Mouse (Mus musculus) forebrain, embryonic 16.5 days (tissue): Measurements from ENCODE around the gene Gm12355. TPM values are rescaled to one million over a fixed set of nuclear protein-coding genes. Genes with fewer than 3 reads are reported as not detected.
"Not testable (repeated sequence)": the region's sequence is repeated elsewhere in the genome, so short reads cannot be mapped to it uniquely, and the experiment has no call there.

Source experiments
- ATAC-seq: fragments of 200-750 bp; cut with Nextera tagmentation; 2 replicates; pipeline ENCODE4 v1.8.0; 2017; ENCODE audit warnings: mild to moderate bottlenecking, moderate library complexity
- H3K27ac ChIP-seq: fragments of 300-500 bp; sonication (generic); 2 replicates; pipeline ENCODE4 v1.5.1; 2014; ENCODE audit warnings: low read length, control low read depth
- H3K27me3 ChIP-seq: fragments of 300-500 bp; sonication (generic); replicated peaks from 2 replicates; pipeline ENCODE4 v1.6.1; 2014; ENCODE audit warnings: low read length; ENCODE audit not compliant: control insufficient read depth, insufficient read depth
- H3K36me3 ChIP-seq: fragments of 300-500 bp; sonication (generic); 2 replicates; pipeline ENCODE4 v1.6.1; 2014; ENCODE audit not compliant: control insufficient read depth, insufficient read depth
- H3K4me1 ChIP-seq: fragments of 300-500 bp; sonication (generic); replicated peaks from 2 replicates; pipeline ENCODE4 v1.6.1; 2014; ENCODE audit warnings: low read length; ENCODE audit not compliant: control insufficient read depth, insufficient read depth
- H3K4me2 ChIP-seq: fragments of 300-500 bp; sonication (generic); 2 replicates; pipeline ENCODE4 v1.6.1; 2014; ENCODE audit warnings: mild to moderate bottlenecking, low read length, control low read depth
- H3K4me3 ChIP-seq: fragments of 300-500 bp; sonication (generic); replicated peaks from 2 replicates; pipeline ENCODE4 v1.5.1; 2014; ENCODE audit warnings: mild to moderate bottlenecking, low read length, control low read depth
- H3K9ac ChIP-seq: fragments of 300-500 bp; sonication (generic); replicated peaks from 2 replicates; pipeline ENCODE4 v1.6.1; 2014; ENCODE audit warnings: low read depth, low read length, control low read depth
- H3K9me3 ChIP-seq: fragments of 300-500 bp; sonication (generic); 2 replicates; pipeline ENCODE4 v1.6.1; 2016; ENCODE audit warnings: low read length; ENCODE audit not compliant: control insufficient read depth
- WGBS: fragments of 180-500 bp; shearing (Covaris S2); extraction: QIAGEN DNeasy Blood & Tissue Kit; methylation state at CpG from one replicate; pipeline ENCODE4 v1.1.7; 2014; 5-methylcytosine and 5-hydroxymethylcytosine counted together
- polyA plus RNA-seq: library from polyadenylated mRNA; unstranded; fragments of >200 nt; fragmentation: Nextera tagmentation; extraction: Ambion mirVana; gene quantifications from 2 replicates; pipeline ENCODE4 v1.2.1, GENCODE M21; 2015

Gene Gm12355
- polyA plus RNA-seq, result 0.61 and 1.0 TPM in 2 replicates

- Histone ChIP-seq H3K4me2 (no peak within 1 kb of the TSS), H3K4me3 (no peak within 1 kb of the TSS), H3K27ac (no peak within 1 kb of the TSS), H3K36me3 (no peaks in the 10 kb centered on the region), H3K4me1 (no peaks in the 10 kb centered on the region), H3K9ac (no peak within 1 kb of the TSS), H3K27me3 (no peaks in the 10 kb centered on the region), H3K9me3 (no peaks in the 10 kb centered on the region)
- no peak for ATAC-seq
- WGBS, result 86% methylated on average over 10 of the region's 10 CpGs
Observed at GRCm38 (mm10) chr11:98625611-98626410, at the start of gene Gm12355, which contains the start of gene Gsdma3. Gm12355 (minus strand) TSS chr11:98625661. Gsdma3 (plus strand) TSS chr11:98626360.

GRCm38 (mm10) chr11:98673136-98673535, 47.7 kb upstream of the Gm12355 start:
- not testable (repeated sequence) for H3K9ac ChIP-seq, H3K4me1 ChIP-seq, H3K27me3 ChIP-seq, H3K27ac ChIP-seq, H3K4me2 ChIP-seq, H3K36me3 ChIP-seq, H3K4me3 ChIP-seq, ATAC-seq, H3K9me3 ChIP-seq
- 5% methylated on average over 6 of the region's 7 CpGs for WGBS

DNA sequence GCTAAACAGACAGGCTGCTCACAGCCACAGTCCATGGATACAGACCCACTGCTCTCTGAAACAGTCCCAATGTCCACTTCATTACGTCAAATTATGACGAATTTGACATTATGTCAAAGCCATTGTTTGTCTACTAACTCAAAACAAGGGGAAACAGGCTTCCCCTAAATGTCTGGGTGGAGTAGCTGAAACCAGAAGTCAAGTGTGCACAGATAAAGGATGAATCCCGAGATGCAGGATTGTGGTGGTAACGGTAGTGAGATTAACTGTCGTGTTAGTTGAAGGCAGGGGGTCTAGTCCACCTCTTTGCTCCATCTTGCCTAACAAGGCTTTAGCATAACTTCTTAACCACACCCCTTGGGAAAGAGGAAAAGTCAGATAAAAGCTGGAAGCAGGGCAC, 47.0 kb upstream of the Gm12355 start:
- H3K9me3 ChIP-seq, result no peaks in the 10 kb centered on the region
- no peak overlapping the region for H3K4me3 ChIP-seq
- H3K4me1 ChIP-seq, result no peaks in the 10 kb centered on the region
- H3K36me3 ChIP-seq, result no peaks in the 10 kb centered on the region
- H3K27ac ChIP-seq, result no peak overlapping the region
- 0 out of 2 replicates have a peak, but pooled peaks cover 8% of the 10 kb centered on the region for H3K27me3 ChIP-seq
- no peak overlapping the region for H3K9ac ChIP-seq
- 92% methylated on average over 5 of the region's 5 CpGs for WGBS
- no peak overlapping the region for H3K4me2 ChIP-seq
- no peak for ATAC-seq

DNA sequence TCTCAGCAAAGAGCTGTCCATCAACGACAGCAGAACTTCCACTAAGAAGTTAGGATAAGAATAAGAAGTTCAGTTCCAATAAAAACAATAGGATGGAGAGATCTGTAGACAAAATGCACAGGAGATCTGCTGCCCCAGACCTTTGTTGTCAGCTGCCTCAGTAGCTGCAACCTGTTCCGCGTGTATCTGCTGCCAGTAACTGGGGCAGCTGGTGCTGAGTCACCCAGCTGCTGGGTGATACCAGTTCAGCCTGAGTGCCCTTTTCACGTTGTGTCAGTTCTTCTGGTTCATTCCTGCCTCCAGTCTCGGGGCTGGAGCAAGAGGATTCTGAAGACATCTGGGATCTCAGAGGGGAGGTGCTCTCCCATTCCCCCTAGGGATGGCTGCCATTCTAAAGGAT, 46.4 kb upstream of the Gm12355 start:
- H3K36me3 ChIP-seq, result no peaks in the 10 kb centered on the region
- H3K27ac ChIP-seq, result no peak overlapping the region
- H3K4me1 ChIP-seq, result no peaks in the 10 kb centered on the region
- H3K4me3 ChIP-seq, result no peak overlapping the region
- no peaks in the 10 kb centered on the region for H3K9me3 ChIP-seq
- H3K9ac ChIP-seq, result no peak overlapping the region
- H3K4me2 ChIP-seq, result no peak overlapping the region
- 63% methylated on average over 5 of the region's 5 CpGs for WGBS
- no peak for ATAC-seq
- 0 out of 2 replicates have a peak, but pooled peaks cover 8% of the 10 kb centered on the region for H3K27me3 ChIP-seq

GRCm38 (mm10) chr11:98671284-98671815, 45.9 kb upstream of the Gm12355 start:
- Histone ChIP-seq H3K27ac (no peak overlapping the region), H3K4me1 (no peaks in the 10 kb centered on the region), H3K4me2 (no peak overlapping the region), H3K9ac (no peak overlapping the region), H3K9me3 (no peaks in the 10 kb centered on the region), H3K27me3 (0 out of 2 replicates have a peak, but pooled peaks cover 8% of the 10 kb centered on the region), H3K36me3 (no peaks in the 10 kb centered on the region), H3K4me3 (no peak overlapping the region)
- no peak for ATAC-seq
- 74% methylated on average over 3 of the region's 3 CpGs for WGBS

GRCm38 (mm10) chr11:98668984-98669383, 43.5 kb upstream of the Gm12355 start:
- 0 out of 2 replicates have a peak, but pooled peaks cover 8% of the 10 kb centered on the region for H3K27me3 ChIP-seq
- no peak for ATAC-seq
- WGBS, result 55% methylated on average over 2 of the region's 2 CpGs

GRCm38 (mm10) chr11:98664091-98664490, 38.6 kb upstream of the Gm12355 start, which contains the start of gene Gsdma:
Gsdma (plus strand) TSS chr11:98664351.
- Histone ChIP-seq H3K27ac (no peak within 1 kb of the TSS), H3K36me3 (no peaks in the 10 kb centered on the region), H3K9ac (no peak within 1 kb of the TSS), H3K4me3 (no peak within 1 kb of the TSS), H3K27me3 (peaks cover 6% of the 10 kb centered on the region; the same call in 1 of the 2 replicates), H3K9me3 (no peaks in the 10 kb centered on the region), H3K4me1 (0 out of 2 replicates have a peak, but pooled peaks cover 2% of the 10 kb centered on the region), H3K4me2 (no peak within 1 kb of the TSS)
- WGBS, result 29% methylated on average over 4 of the region's 4 CpGs
- ATAC-seq, result no peak

More at GRCm38 (mm10) chr11:98668984-98669383, 43.5 kb upstream of the Gm12355 start:
- H3K36me3 ChIP-seq, result no peaks in the 10 kb centered on the region
- H3K27ac ChIP-seq, result no peak overlapping the region
- no peak overlapping the region for H3K9ac ChIP-seq
- no peak overlapping the region for H3K4me3 ChIP-seq
- no peaks in the 10 kb centered on the region for H3K9me3 ChIP-seq
- H3K4me2 ChIP-seq, result no peak overlapping the region
- H3K4me1 ChIP-seq, result no peaks in the 10 kb centered on the region

GRCm38 (mm10) chr11:98660517-98660916, 35.1 kb upstream of the Gm12355 start:
- Histone ChIP-seq H3K36me3 (no peaks in the 10 kb centered on the region), H3K4me2 (no peak overlapping the region), H3K4me1 (0 out of 2 replicates have a peak, but pooled peaks cover 2% of the 10 kb centered on the region), H3K4me3 (no peak overlapping the region), H3K9ac (no peak overlapping the region), H3K9me3 (no peaks in the 10 kb centered on the region), H3K27me3 (no peaks in the 10 kb centered on the region; the same call in 1 of the 2 replicates), H3K27ac (no peak overlapping the region)
- 13% methylated on average over 6 of the region's 6 CpGs for whole genome bisulfite sequencing
- ATAC-seq, result peak; percentile 75

DNA sequence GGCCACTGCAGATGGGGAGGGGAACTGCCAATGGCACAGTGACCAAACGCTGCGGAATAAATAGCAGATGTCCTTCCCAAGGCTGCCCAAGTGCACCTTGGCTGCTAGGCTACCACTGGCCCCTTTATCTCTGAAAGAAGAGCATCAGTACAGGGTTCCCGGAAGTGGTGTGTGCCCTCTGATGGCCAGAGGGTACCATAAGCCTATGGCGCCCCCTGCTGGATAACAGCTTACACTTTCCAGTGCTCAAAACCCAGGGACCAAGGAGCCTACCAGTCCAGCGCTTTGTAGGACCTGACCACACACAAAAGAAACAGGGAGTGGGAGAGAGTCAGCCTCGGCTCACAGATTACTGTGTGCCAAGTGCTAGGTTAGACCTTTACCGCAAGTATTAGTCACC, 29.6 kb upstream of the Gm12355 start:
- not testable (repeated sequence) for H3K9ac ChIP-seq, H3K9me3 ChIP-seq, H3K4me1 ChIP-seq, ATAC-seq, H3K4me2 ChIP-seq, H3K4me3 ChIP-seq, H3K27me3 ChIP-seq, H3K27ac ChIP-seq, H3K36me3 ChIP-seq
- WGBS, result 13% methylated on average over 6 of the region's 7 CpGs
